Mouse (Mus musculus) limb, embryonic 13.5 days (tissue): Measurements from ENCODE around the gene Klhl31. TPM values are rescaled to one million over a fixed set of nuclear protein-coding genes. Genes with fewer than 3 reads are reported as not detected.

Source experiments
- polyA plus RNA-seq: library from polyadenylated mRNA; unstranded; fragments of >200 nt; fragmentation: Nextera tagmentation; extraction: Ambion mirVana; gene quantifications from 2 replicates; pipeline ENCODE4 v1.2.1, GENCODE M21; 2015

Klhl31 gene
- polyA plus RNA-seq, 1 experiment from 2014 or later, result 10.3 TPM

Other genes starting within 250 kb of the Klhl31 start
- 11.0 and 12.2 TPM in 2 replicates for gene Lrrc1, start 91.6 kb upstream of the Klhl31 start, polyA plus RNA-seq
- 11.0 and 11.4 TPM in 2 replicates for gene Gclc, start 118.0 kb downstream of the Klhl31 start, polyA plus RNA-seq